ENCODE assay signal across 20 mouse cellular contexts in genomic region chr6:59004630-59005029, GRCm38 (mm10). TPM values are rescaled to one million over a fixed set of nuclear protein-coding genes. Genes with fewer than 3 reads are reported as not detected.
DNase-seq lines count a peak whose midpoint lies in the region; ATAC-seq and TF ChIP-seq lines count a peak whose summit lies in the region.
"Had no signal": no experiment of that assay in that cellular context is flagged by ENCODE, and none has a peak within 500 bp of the region (broad histone marks: within the 10 kb centered on the region; RNA-seq: fewer than 3 reads in every experiment).

No protein-coding gene starts in this region.

- no peak overlapping the region for H3K4me3 ChIP-seq in intestine, embryonic 15.5 days (replicated peaks)
- H3K4me3 ChIP-seq in intestine, postnatal 0 days (ENCODE audit: low read depth, low read length): no peak overlapping the region
- H3K4me3 ChIP-seq in intestine, embryonic 16.5 days (ENCODE audit: low read length): no peak overlapping the region

- H3K36me3 ChIP-seq in intestine, embryonic 15.5 days: no peaks in the 10 kb centered on the region
- no peaks in the 10 kb centered on the region for H3K36me3 ChIP-seq in intestine, postnatal 0 days (ENCODE audit: control insufficient read depth, insufficient read depth)
- H3K36me3 ChIP-seq in intestine, embryonic 16.5 days (ENCODE audit: control insufficient read depth, insufficient read depth, low read length): no peaks in the 10 kb centered on the region
- H3K36me3 ChIP-seq: G1E had no signal

- 88% methylated on average over 5 of the region's 5 CpGs for WGBS in intestine, embryonic 15.5 days
- WGBS in intestine, postnatal 0 days: 78% methylated on average over 5 of the region's 5 CpGs
- 93% methylated on average over 5 of the region's 5 CpGs for WGBS in intestine, embryonic 16.5 days

- DNase-seq in gastrocnemius, adult 8-10 months (ENCODE audit: low spot score in 2 of 2): no peak
- DNase-seq: adrenal gland, adult 2 months; adrenal gland, adult 8-10 months; adrenal gland, postnatal 10 days; adrenal gland, postnatal 14 days; adrenal gland, postnatal 25 days; adrenal gland, postnatal 36 days; B cell, adult 2 months; cerebellum, adult 11 months; cerebellum, adult 11-12 months; cerebellum, adult 18-20 months had no signal

- H3K9ac ChIP-seq in intestine, embryonic 15.5 days: no peak overlapping the region
- H3K9ac ChIP-seq in intestine, postnatal 0 days (ENCODE audit: low read depth, low read length): no peak overlapping the region
- H3K9ac ChIP-seq in intestine, embryonic 16.5 days (ENCODE audit: low read depth, low read length): no peak overlapping the region

- H3K4me1 ChIP-seq in intestine, embryonic 15.5 days (replicated peaks): 0 out of 2 replicates have a peak, but pooled peaks cover under 1% of the 10 kb centered on the region
- no peaks in the 10 kb centered on the region for H3K4me1 ChIP-seq in intestine, postnatal 0 days (replicated peaks; ENCODE audit: control insufficient read depth, insufficient read depth, low read length)
- peaks cover 8% of the 10 kb centered on the region; the same call in 1 of the 2 replicates for H3K4me1 ChIP-seq in intestine, embryonic 16.5 days (ENCODE audit: control insufficient read depth, insufficient read depth, low read length)

- no peaks in the 10 kb centered on the region for H3K9me3 ChIP-seq in intestine, embryonic 15.5 days
- no peaks in the 10 kb centered on the region for H3K9me3 ChIP-seq in intestine, postnatal 0 days (ENCODE audit: control insufficient read depth)
- no peaks in the 10 kb centered on the region for H3K9me3 ChIP-seq in intestine, embryonic 16.5 days (ENCODE audit: control insufficient read depth, low read length)
- H3K9me3 ChIP-seq: G1E had no signal

- no peak overlapping the region for H3K4me2 ChIP-seq in intestine, embryonic 15.5 days (replicated peaks)
- H3K4me2 ChIP-seq in intestine, postnatal 0 days (replicated peaks; ENCODE audit: low read depth): no peak overlapping the region
- no peak overlapping the region for H3K4me2 ChIP-seq in intestine, embryonic 16.5 days (ENCODE audit: low read depth, low read length)

- no peak overlapping the region for H3K27ac ChIP-seq in intestine, embryonic 15.5 days
- no peak overlapping the region for H3K27ac ChIP-seq in intestine, postnatal 0 days (ENCODE audit: low read depth, low read length)
- H3K27ac ChIP-seq in intestine, embryonic 16.5 days (ENCODE audit: low read length): no peak overlapping the region

- ATAC-seq in intestine, embryonic 15.5 days: peak; percentile 80
- no peak for ATAC-seq in intestine, postnatal 0 days
- ATAC-seq in intestine, embryonic 16.5 days: peak; percentile 67; the same call in 1 of the 2 replicates
- ATAC-seq: activated CD4-positive, CD25-positive, alpha-beta regulatory T cell, adult 4 months; CD4-positive, CD25-positive, alpha-beta regulatory T cell, adult 4 months; Patski had no signal

- H3K27me3 ChIP-seq in intestine, embryonic 15.5 days (replicated peaks): no peaks in the 10 kb centered on the region
- H3K27me3 ChIP-seq in intestine, postnatal 0 days (replicated peaks; ENCODE audit: control insufficient read depth, insufficient read depth, low read length): no peaks in the 10 kb centered on the region
- H3K27me3 ChIP-seq in intestine, embryonic 16.5 days (replicated peaks; ENCODE audit: control insufficient read depth, insufficient read depth, low read length): no peaks in the 10 kb centered on the region
- H3K27me3 ChIP-seq: CH12.LX, Patski had no signal

- TF ChIP-seq CTCF in intestine, postnatal 0 days (IDR thresholded peaks at IDR 0.05; ENCODE audit: low read depth): no peak

RNA-seq across cellular contexts. Expression of gene Fam13a, which starts 19.7 kb away (rescaled TPM):
- 14.5 and 14.9 TPM in 2 replicates for polyA plus RNA-seq in intestine, embryonic 15.5 days (2015; fragmentation: Nextera tagmentation; extraction: Ambion mirVana)
- polyA plus RNA-seq in intestine, postnatal 0 days (2015; fragmentation: Nextera tagmentation; extraction: Ambion mirVana): 49.9 and 57.0 TPM in 2 replicates
- 16.1 and 16.8 TPM in 2 replicates for polyA plus RNA-seq in intestine, embryonic 16.5 days (2015; fragmentation: Nextera tagmentation; extraction: Ambion mirVana)
- total RNA-seq in gastrocnemius, adult 8-10 months (2022): 10 to 100 TPM in 3 of 4 experiments, 1 to 10 TPM in 1; 6.1 to 13.4 (median 11.9) TPM
- total RNA-seq: MEL had no signal
- polyA plus RNA-seq: activated CD4-positive, CD25-positive, alpha-beta regulatory T cell, adult 4 months; G1E had no signal
